Mouse (Mus musculus): ENCODE measurements around the gene Rad23a. TPM values are rescaled to one million over a fixed set of nuclear protein-coding genes. Genes with fewer than 3 reads are reported as not detected.

Gene Rad23a
- total and polyA plus RNA-seq, 2 experiments from 2014 or later = 62.5 to 90.6 TPM

DNA sequence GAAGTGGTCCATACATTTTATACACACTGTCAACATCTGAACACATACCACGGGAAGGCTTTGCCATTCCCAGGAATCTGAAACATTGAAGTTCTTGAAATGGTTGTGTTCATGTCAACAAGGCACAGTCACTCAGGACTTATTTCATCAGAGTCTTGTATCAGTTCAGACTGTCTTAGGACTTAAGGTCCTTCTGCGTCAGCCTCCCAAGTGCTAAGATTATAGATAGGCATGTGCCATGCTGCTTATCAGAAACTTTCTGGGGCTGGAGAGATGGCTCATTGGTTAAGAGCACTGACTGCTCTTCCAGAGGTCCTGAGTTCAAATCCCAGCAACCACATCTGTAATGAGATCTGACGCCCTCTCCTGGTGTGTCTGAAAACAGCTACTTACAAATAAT is 33.9 kb upstream of the Rad23a start:
- no peaks in the 10 kb centered on the region for H3K27me3 ChIP-seq (ENCODE audit: insufficient read depth, low read length)
- H3K4me2 ChIP-seq (ENCODE audit: low read depth, low read length) = no peak overlapping the region
- no peak overlapping the region for H3K9ac ChIP-seq (replicated peaks; ENCODE audit: low read length)
- no peak overlapping the region for H3K4me3 ChIP-seq (ENCODE audit: low read length)
- no peaks in the 10 kb centered on the region for H3K9me3 ChIP-seq (ENCODE audit: low read length)
- H3K36me3 ChIP-seq (ENCODE audit: insufficient read depth, low read length) = no peaks in the 10 kb centered on the region
- WGBS = 93% methylated on average over 3 of the region's 3 CpGs
- H3K27ac ChIP-seq = no peak overlapping the region
- DNase-seq (ENCODE audit: low spot score) (no peak), ATAC-seq (no peak)
- no peak for TF ChIP-seq CTCF (IDR thresholded peaks at IDR 0.05; ENCODE audit: low read depth)
- H3K4me1 ChIP-seq (ENCODE audit: insufficient read depth, low read length) = 0 out of 2 replicates have a peak, but pooled peaks cover 5% of the 10 kb centered on the region

DNA sequence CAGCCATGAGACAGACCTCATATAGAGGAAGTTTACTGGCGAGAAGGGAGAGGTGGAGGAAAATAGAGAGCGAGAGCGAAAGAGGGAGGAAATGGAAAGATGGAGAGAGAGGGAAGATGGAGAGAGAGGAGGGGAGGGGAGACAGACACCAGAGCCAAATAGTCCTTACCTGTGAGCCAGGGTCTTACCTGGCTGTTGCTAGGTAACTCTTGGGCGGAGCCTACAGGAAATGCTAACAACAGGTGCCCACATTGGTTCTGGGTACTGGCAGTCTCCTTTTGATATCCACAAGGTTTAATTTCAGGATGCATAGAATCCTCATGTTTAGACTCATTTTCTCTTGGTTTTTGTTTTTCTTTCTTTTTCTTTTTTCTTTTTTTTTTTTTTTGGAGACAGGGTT is 32.6 kb upstream of the Rad23a start:
- no peak for DNase-seq (ENCODE audit: low spot score)
- no peak for TF ChIP-seq CTCF (IDR thresholded peaks at IDR 0.05; ENCODE audit: low read depth)
- ATAC-seq = no peak
- Histone ChIP-seq H3K9ac (replicated peaks; ENCODE audit: low read length) (peak overlapping the region; percentile 48; the same call in 1 of the 2 replicates), H3K4me2 (ENCODE audit: low read depth, low read length) (peak overlapping the region; percentile 75), H3K36me3 (ENCODE audit: insufficient read depth, low read length) (peaks cover 11% of the 10 kb centered on the region), H3K4me1 (ENCODE audit: insufficient read depth, low read length) (0 out of 2 replicates have a peak, but pooled peaks cover 5% of the 10 kb centered on the region), H3K9me3 (ENCODE audit: low read length) (no peaks in the 10 kb centered on the region), H3K4me3 (ENCODE audit: low read length) (peak overlapping the region; percentile 39), H3K27ac (no peak overlapping the region), H3K27me3 (ENCODE audit: insufficient read depth, low read length) (no peaks in the 10 kb centered on the region)
- 77% methylated on average over 4 of the region's 4 CpGs for WGBS

DNA sequence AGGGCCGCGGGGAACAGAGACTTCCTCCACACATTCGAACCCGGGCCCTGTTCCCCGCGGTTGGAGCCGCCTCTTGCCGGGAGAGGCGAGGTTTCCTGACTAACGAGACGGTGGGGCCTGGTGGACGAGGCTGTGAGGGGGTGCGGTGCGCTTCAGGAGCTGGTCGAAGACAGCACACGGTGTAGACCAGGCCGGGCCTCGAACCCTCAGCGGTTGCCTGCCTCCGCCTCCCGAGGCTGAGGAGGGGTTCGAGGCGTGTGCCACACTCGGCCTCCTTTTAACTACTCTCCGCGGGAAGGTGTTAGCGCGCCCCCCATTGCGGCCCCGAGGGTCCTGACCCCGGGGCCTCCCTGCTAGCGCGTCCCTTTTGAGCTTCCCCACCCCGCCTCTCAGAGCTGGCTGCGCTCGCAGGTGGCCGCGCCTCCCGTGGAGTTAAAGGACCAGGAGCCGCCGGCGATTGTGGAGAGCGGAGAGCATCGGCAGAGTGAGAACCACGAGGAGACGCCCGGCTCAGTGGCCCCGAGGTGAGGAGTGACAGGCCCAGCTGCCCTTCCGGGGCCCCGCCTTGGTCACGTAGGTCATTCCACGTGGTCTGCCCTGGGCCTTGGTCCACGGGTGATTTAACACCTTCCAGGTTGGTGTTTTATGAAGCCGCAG is 32.0 kb upstream of the Rad23a start:
- DNase-seq (ENCODE audit: low spot score) (peak; percentile 33), ATAC-seq (peak; percentile 72)
- H3K9ac ChIP-seq (replicated peaks; ENCODE audit: low read length) = peak overlapping the region; percentile 48
- H3K4me3 ChIP-seq (ENCODE audit: low read length) = peak overlapping the region; percentile 39
- H3K4me1 ChIP-seq (ENCODE audit: insufficient read depth, low read length) = 0 out of 2 replicates have a peak, but pooled peaks cover 5% of the 10 kb centered on the region
- H3K36me3 ChIP-seq (ENCODE audit: insufficient read depth, low read length) = peaks cover 16% of the 10 kb centered on the region
- 4% methylated on average over 51 of the region's 54 CpGs for WGBS
- no peaks in the 10 kb centered on the region for H3K9me3 ChIP-seq (ENCODE audit: low read length)
- no peaks in the 10 kb centered on the region for H3K27me3 ChIP-seq (ENCODE audit: insufficient read depth, low read length)
- H3K4me2 ChIP-seq (ENCODE audit: low read depth, low read length) = peak overlapping the region; percentile 75
- no peak overlapping the region for H3K27ac ChIP-seq
- TF ChIP-seq CTCF (IDR thresholded peaks at IDR 0.05; ENCODE audit: low read depth) = no peak

DNA sequence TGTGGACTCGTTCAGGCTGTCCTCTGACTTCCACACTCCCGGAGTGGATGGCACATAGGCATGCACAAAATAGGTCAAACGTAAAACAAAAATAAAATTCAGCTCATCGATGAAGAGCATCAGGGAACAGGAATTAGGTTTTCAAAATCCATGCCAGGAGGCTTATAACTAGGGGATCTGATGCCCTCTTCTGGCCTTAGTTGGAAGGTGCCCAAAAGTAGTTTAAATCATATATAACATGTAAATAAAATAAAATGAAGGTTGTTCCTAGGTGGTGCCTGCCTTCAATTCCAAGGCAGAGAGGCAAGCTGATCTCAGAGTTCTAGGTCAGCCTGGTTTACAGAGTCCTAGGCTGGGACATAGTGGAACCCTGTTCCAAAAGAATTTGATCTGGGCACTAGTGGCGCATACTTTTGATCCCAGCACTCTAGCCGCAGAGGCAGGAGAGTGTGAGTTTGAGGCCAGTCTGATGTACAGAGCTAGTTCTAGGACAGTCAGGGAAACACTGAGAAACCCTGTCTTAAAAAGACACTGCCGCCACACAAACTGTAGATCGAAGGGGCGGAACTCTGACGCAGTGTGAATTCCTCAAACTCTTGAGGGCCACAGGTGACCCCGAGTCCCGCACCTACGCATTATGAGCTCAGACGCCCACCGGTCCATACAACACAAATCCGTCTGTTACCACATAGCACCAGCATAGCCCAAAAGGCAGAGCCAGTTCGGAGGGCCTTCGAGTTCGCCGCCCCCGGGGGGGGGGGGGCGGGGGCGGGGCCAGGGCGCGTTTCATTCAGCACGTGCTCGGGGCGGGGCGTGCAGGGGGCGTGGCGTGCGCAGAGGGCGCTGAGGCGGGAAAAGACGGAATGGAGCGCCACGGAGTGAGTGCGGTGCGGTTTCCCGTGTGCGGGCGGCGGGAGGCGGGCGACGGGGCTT is 31.2 kb upstream of the Rad23a start, which contains the start of gene Syce2:
Gene Syce2 (plus strand): TSS at position 736 of the 933 bp plus-strand sequence.
- Histone ChIP-seq H3K4me2 (ENCODE audit: low read depth, low read length) (peak within 1 kb of the TSS; percentile 75), H3K4me3 (ENCODE audit: low read length) (peak within 1 kb of the TSS; percentile 39), H3K36me3 (ENCODE audit: insufficient read depth, low read length) (peaks cover 21% of the 10 kb centered on the region), H3K4me1 (ENCODE audit: insufficient read depth, low read length) (0 out of 2 replicates have a peak, but pooled peaks cover 5% of the 10 kb centered on the region), H3K9me3 (ENCODE audit: low read length) (no peaks in the 10 kb centered on the region), H3K27ac (no peak within 1 kb of the TSS), H3K9ac (replicated peaks; ENCODE audit: low read length) (peak within 1 kb of the TSS; percentile 48), H3K27me3 (ENCODE audit: insufficient read depth, low read length) (no peaks in the 10 kb centered on the region)
- TF ChIP-seq CTCF (IDR thresholded peaks at IDR 0.05; ENCODE audit: low read depth) = peak; percentile 60
- peak; percentile 82 for DNase-seq (ENCODE audit: low spot score)
- peak; percentile 83 for ATAC-seq
- 17% methylated on average over 39 of the region's 46 CpGs for WGBS

DNA sequence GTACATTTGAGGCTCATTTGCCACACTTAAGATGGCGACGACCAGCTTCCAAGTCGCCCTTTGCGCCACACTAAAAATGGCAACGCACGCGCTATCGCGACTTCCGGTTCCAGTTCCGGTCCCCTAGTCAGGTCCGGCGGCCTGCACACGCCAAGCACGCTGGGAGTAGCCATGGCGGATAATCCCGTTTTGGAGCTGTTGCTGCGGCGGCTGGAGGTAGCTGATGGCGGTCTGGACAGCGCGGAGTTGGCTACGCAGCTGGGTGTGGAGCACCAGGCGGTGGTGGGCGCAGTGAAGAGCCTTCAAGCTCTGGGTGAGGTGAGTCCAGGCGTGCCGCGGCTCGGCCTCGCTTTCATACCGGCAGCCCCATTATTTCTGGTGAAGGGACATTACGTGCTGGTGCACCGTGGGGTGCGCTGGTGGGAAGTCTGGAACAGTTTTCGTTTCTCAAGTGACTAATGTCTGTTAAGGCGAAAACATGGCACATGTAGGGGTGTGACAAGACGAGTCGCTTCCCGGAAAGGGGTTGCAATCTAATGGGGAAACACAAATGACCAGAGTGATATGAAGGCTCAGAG is 16.5 kb upstream of the Rad23a start, which contains the start of gene Farsa:
Gene Farsa (plus strand): TSS at position 126 of the 578 bp plus-strand sequence.
- peaks cover 7% of the 10 kb centered on the region for H3K4me1 ChIP-seq (ENCODE audit: insufficient read depth, low read length)
- TF ChIP-seq CTCF (IDR thresholded peaks at IDR 0.05; ENCODE audit: low read depth) = no peak
- H3K9ac ChIP-seq (replicated peaks; ENCODE audit: low read length) = peak within 1 kb of the TSS; percentile 80
- DNase-seq (ENCODE audit: low spot score) (peak; percentile 97), ATAC-seq (peak; percentile 95)
- H3K4me3 ChIP-seq (ENCODE audit: low read length) = peak within 1 kb of the TSS; percentile 63
- no peaks in the 10 kb centered on the region for H3K9me3 ChIP-seq (ENCODE audit: low read length)
- WGBS = under 1% methylated on average over 39 of the region's 39 CpGs
- peak within 1 kb of the TSS; percentile 93 for H3K4me2 ChIP-seq (ENCODE audit: low read depth, low read length)
- no peaks in the 10 kb centered on the region for H3K27me3 ChIP-seq (ENCODE audit: insufficient read depth, low read length)
- peak within 1 kb of the TSS; percentile 87 for H3K27ac ChIP-seq
- peaks cover 14% of the 10 kb centered on the region for H3K36me3 ChIP-seq (ENCODE audit: insufficient read depth, low read length)

DNA sequence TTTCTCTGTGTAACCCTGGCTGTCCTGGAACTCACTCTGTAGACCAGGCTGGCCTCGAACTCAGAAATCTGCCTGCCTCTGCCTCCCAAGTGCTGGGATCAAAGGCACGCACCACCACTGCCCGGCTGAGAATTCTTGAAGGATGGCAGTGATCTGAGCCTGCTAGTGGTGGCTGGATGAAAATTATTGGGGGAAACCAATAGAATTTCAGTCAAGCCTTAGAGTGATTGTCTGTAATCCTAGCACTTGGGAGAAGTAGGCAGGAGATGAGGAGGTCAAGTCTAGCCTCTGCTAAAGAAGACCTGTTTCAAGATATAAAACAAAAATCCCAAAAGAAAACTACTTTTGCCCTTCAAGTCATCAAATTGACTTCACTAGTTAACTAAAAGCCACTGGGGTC is 16.0 kb upstream of the Rad23a start:
- no peak for DNase-seq (ENCODE audit: low spot score)
- WGBS = 93% methylated on average over 3 of the region's 3 CpGs
- Histone ChIP-seq H3K36me3 (ENCODE audit: insufficient read depth, low read length) (peaks cover 9% of the 10 kb centered on the region), H3K9me3 (ENCODE audit: low read length) (no peaks in the 10 kb centered on the region), H3K27ac (no peak overlapping the region), H3K4me3 (ENCODE audit: low read length) (peak overlapping the region; percentile 63; the same call in 1 of the 2 replicates), H3K4me2 (ENCODE audit: low read depth, low read length) (no peak overlapping the region), H3K9ac (replicated peaks; ENCODE audit: low read length) (no peak overlapping the region), H3K27me3 (ENCODE audit: insufficient read depth, low read length) (no peaks in the 10 kb centered on the region), H3K4me1 (ENCODE audit: insufficient read depth, low read length) (peaks cover 7% of the 10 kb centered on the region)
- ATAC-seq = no peak
- TF ChIP-seq CTCF (IDR thresholded peaks at IDR 0.05; ENCODE audit: low read depth) = no peak
